13 mouse cellular contexts compared by ENCODE assay signal in genomic region chr13:70794074-70794572, GRCm38 (mm10). TPM values are rescaled to one million over a fixed set of nuclear protein-coding genes. Genes with fewer than 3 reads are reported as not detected.
A peak's percentile ranks its signal among the peaks of the same experiment; 100 is the strongest.
DNase-seq lines count a peak whose midpoint lies in the region; TF ChIP-seq lines count a peak whose summit lies in the region.
"Had no signal": no experiment of that assay in that cellular context is flagged by ENCODE, and none has a peak within 500 bp of the region (broad histone marks: within the 10 kb centered on the region; RNA-seq: fewer than 3 reads in every experiment).

No protein-coding gene starts in this region.

- no peaks in the 10 kb centered on the region for H3K79me2 ChIP-seq in heart, adult 2 months (replicated peaks; ENCODE audit: control insufficient read depth, insufficient read depth, low read length)

- H3K9ac ChIP-seq in heart, adult 2 months (ENCODE audit: low read depth, low read length): no peak overlapping the region
- H3K9ac ChIP-seq: forebrain, embryonic 12.5 days; heart, embryonic 15.5 days; liver, embryonic 14.5 days had no signal

- H3K27ac ChIP-seq in limb, embryonic 10.5 days: peak overlapping the region; percentile 19; the same call in 1 of the 2 replicates
- no peak overlapping the region for H3K27ac ChIP-seq in heart, adult 2 months
- H3K27ac ChIP-seq: forebrain, embryonic 12.5 days; heart, embryonic 15.5 days; liver, embryonic 14.5 days had no signal

- DNase-seq in layer of hippocampus, adult 9-11 months: peak; percentile 33
- no peak for DNase-seq in layer of hippocampus, adult 9-10 months (ENCODE audit: low spot score)
- DNase-seq in embryo, embryonic 10.5 days (ENCODE audit: low spot score): peak; percentile 56
- DNase-seq in kidney, adult 18-20 months: peak; percentile 25
- DNase-seq in limb, embryonic 10.5 days (ENCODE audit: low spot score): no peak
- no peak for DNase-seq in thymus, postnatal 36 days
- DNase-seq in heart, adult 2 months: no peak
- DNase-seq in layer of hippocampus, postnatal 25 days (ENCODE audit: extremely low spot score in 1 of 2, low spot score in 1 of 2): no peak
- DNase-seq: cerebellum, adult 18-20 months; thymus, postnatal 4 days had no signal

- no peak for TF ChIP-seq EP300 in heart, adult 2 months (IDR thresholded peaks at IDR 0.05; ENCODE audit: insufficient read depth, low read depth, low read length)

- no peak overlapping the region for H3K4me3 ChIP-seq in limb, embryonic 10.5 days
- H3K4me3 ChIP-seq in heart, adult 2 months: no peak overlapping the region
- H3K4me3 ChIP-seq: forebrain, embryonic 12.5 days; heart, embryonic 15.5 days had no signal

- H3K4me1 ChIP-seq in limb, embryonic 10.5 days: peaks cover 6% of the 10 kb centered on the region
- no peaks in the 10 kb centered on the region for H3K4me1 ChIP-seq in heart, adult 2 months (ENCODE audit: control insufficient read depth, insufficient read depth, low read length)

- no peak for TF ChIP-seq POLR2A in heart, adult 2 months (IDR thresholded peaks at IDR 0.05; ENCODE audit: insufficient read depth, low read depth, low read length)

- no peaks in the 10 kb centered on the region for H3K9me3 ChIP-seq in limb, embryonic 10.5 days (replicated peaks)
- H3K9me3 ChIP-seq: forebrain, embryonic 12.5 days; heart, embryonic 15.5 days had no signal

- no peak for TF ChIP-seq CTCF in heart, adult 2 months (IDR thresholded peaks at IDR 0.05)

- no peaks in the 10 kb centered on the region for H3K36me3 ChIP-seq in limb, embryonic 10.5 days
- no peaks in the 10 kb centered on the region for H3K36me3 ChIP-seq in heart, adult 2 months (ENCODE audit: control insufficient read depth, insufficient read depth, low read length)
- H3K36me3 ChIP-seq: forebrain, embryonic 12.5 days; heart, embryonic 15.5 days had no signal

- 67% methylated on average over 8 of the region's 8 CpGs for WGBS in limb, embryonic 10.5 days
- WGBS in heart, adult 2 months: 66% methylated on average over 8 of the region's 8 CpGs

- H3K27me3 ChIP-seq in limb, embryonic 10.5 days (ENCODE audit: low read depth, poor library complexity, severe bottlenecking): no peaks in the 10 kb centered on the region
- no peaks in the 10 kb centered on the region for H3K27me3 ChIP-seq in heart, adult 2 months (ENCODE audit: control insufficient read depth, insufficient read depth, low read length)
- H3K27me3 ChIP-seq: forebrain, embryonic 12.5 days; heart, embryonic 15.5 days had no signal

- intact Hi-C loops in heart, adult 2 months (cut with DNase I): no loop called here

RNA-seq across cellular contexts. Expression of gene Adamts16, which starts 47.5 kb away (rescaled TPM):
- polyA plus RNA-seq in limb, embryonic 10.5 days (2016; fragmentation: Nextera tagmentation; extraction: Ambion mirVana): 1.5 and 1.9 TPM in 2 replicates
- total RNA-seq in heart, adult 2 months (2021): not detected
- 0.04 TPM in 1 of 2 replicates, not detected in the other for polyA plus RNA-seq in heart, adult 2 months (2012; rRNA removed)
- 1 to 10 TPM; 1.5 to 2.5 TPM for total RNA-seq in layer of hippocampus, postnatal 25 days (2021)

Comparison
In these comparisons a context has a peak if more than half of its experiments do, and no peak if none do; other contexts are left out.
1. DNase-seq: peak in layer of hippocampus, adult 9-11 months (single experiment), embryo, embryonic 10.5 days (single experiment) and kidney, adult 18-20 months (single experiment); none in layer of hippocampus, adult 9-10 months (single experiment), limb, embryonic 10.5 days (single experiment), thymus, postnatal 36 days (0 of 2), heart, adult 2 months (0 of 2) and layer of hippocampus, postnatal 25 days (0 of 2).